Mouse (Mus musculus) CH12.LX (cell line): Measurements from ENCODE around the gene Dcun1d4. TPM values are rescaled to one million over a fixed set of nuclear protein-coding genes. Genes with fewer than 3 reads are reported as not detected.

Experiments
- DNase-seq: peaks from one replicate; pipeline ENCODE4 v3.0.0-alpha.2; 2013; ENCODE audit errors: extremely low read depth
- H3K27ac ChIP-seq: 2 replicates; pipeline ENCODE4 v1.5.1; 2012; ENCODE audit warnings: low read depth, mild to moderate bottlenecking, control low read depth, moderate library complexity; ENCODE audit not compliant: insufficient read depth
- H3K27me3 ChIP-seq: replicated peaks from 2 replicates; pipeline ENCODE3; 2012; ENCODE audit warnings: inconsistent platforms
- H3K36me3 ChIP-seq, 2 experiments: replicated peaks in 1 of 2; 2 replicates each; pipeline versions ENCODE3 to v1.6.1; 2012; ENCODE audit warnings: inconsistent platforms in 1 of 2, low read length in 1 of 2, mild to moderate bottlenecking in 1 of 2, mixed read lengths in 1 of 2, moderate library complexity in 1 of 2; ENCODE audit not compliant: control insufficient read depth in 1 of 2, insufficient read depth in 1 of 2
- H3K4me1 ChIP-seq, 2 experiments: 2 replicates each; pipeline ENCODE4 v1.6.1; 2012; ENCODE audit warnings: inconsistent platforms in 1 of 2, moderate library complexity in 1 of 2; ENCODE audit not compliant: insufficient read depth in 2 of 2, control insufficient read depth in 1 of 2
- H3K4me2 ChIP-seq: 2 replicates; pipeline ENCODE4 v1.6.1; 2012; ENCODE audit warnings: low read depth, mild to moderate bottlenecking, control low read depth; ENCODE audit not compliant: poor library complexity, insufficient read depth, severe bottlenecking
- H3K4me3 ChIP-seq, 3 experiments: fragments of 150-350 bp in 1 of 3; sonication (generic) in 1 of 3; replicated peaks in 1 of 3; 2 replicates each; pipeline versions ENCODE3 to v1.5.1; 2011 to 2012; ENCODE audit warnings: low read depth in 2 of 3, low read length in 2 of 3, mild to moderate bottlenecking in 2 of 3, moderate library complexity in 2 of 3, control low read depth in 1 of 3, improper control_type of control experiment in 1 of 3, inconsistent platforms in 1 of 3, mixed read lengths in 1 of 3; ENCODE audit not compliant: poor library complexity in 1 of 3
- H3K79me2 ChIP-seq: replicated peaks from 2 replicates; pipeline ENCODE4 v1.6.1; 2012; ENCODE audit warnings: mild to moderate bottlenecking, moderate library complexity; ENCODE audit not compliant: control insufficient read depth, poor library complexity, insufficient read depth, severe bottlenecking; ENCODE audit errors: extremely low read depth
- H3K9ac ChIP-seq: 2 replicates; pipeline ENCODE4 v1.6.1; 2012; ENCODE audit warnings: low read depth, mild to moderate bottlenecking, control low read depth, moderate library complexity; ENCODE audit not compliant: insufficient read depth
- H3K9me3 ChIP-seq: replicated peaks from 2 replicates; pipeline ENCODE3; 2012; ENCODE audit warnings: low read length, inconsistent platforms, mixed read lengths
- CHD2 ChIP-seq: IDR thresholded peaks from 2 replicates; pipeline ENCODE4 v1.6.1; 2011; ENCODE audit warnings: low read length, improper control_type of control experiment
- CTCF ChIP-seq, 2 experiments: IDR thresholded peaks in 1 of 2; conservative IDR thresholded peaks in 1 of 2; 2 replicates each; pipeline ENCODE4 v1.5.1; 2011 to 2012; ENCODE audit warnings: low read depth in 2 of 2, low read length in 2 of 2, improper control_type of control experiment in 1 of 2, inconsistent platforms in 1 of 2, mild to moderate bottlenecking in 1 of 2, moderate library complexity in 1 of 2
- E2F4 ChIP-seq: IDR thresholded peaks from 2 replicates; pipeline ENCODE4 v1.6.1; 2011; ENCODE audit warnings: low read depth, low read length, improper control_type of control experiment; ENCODE audit not compliant: insufficient replicate concordance
- KAT2A ChIP-seq: IDR thresholded peaks from 2 replicates; pipeline ENCODE4 v1.6.1; 2012; ENCODE audit warnings: low read length, improper control_type of control experiment, inconsistent platforms; ENCODE audit not compliant: insufficient replicate concordance
- MAX ChIP-seq: IDR thresholded peaks from 2 replicates; pipeline ENCODE4 v1.6.1; 2011; ENCODE audit warnings: low read length, improper control_type of control experiment
- NELFE ChIP-seq: IDR thresholded peaks from 2 replicates; pipeline ENCODE4 v1.6.1; 2011; ENCODE audit warnings: low read depth, low read length, improper control_type of control experiment
- NRF1 ChIP-seq: IDR thresholded peaks from 2 replicates; pipeline ENCODE4 v1.6.1; 2014; ENCODE audit warnings: low read depth, mild to moderate bottlenecking, inconsistent platforms, low read length, improper control_type of control experiment, moderate library complexity
- RAD21 ChIP-seq: IDR thresholded peaks from 2 replicates; pipeline ENCODE4 v1.6.1; 2011; ENCODE audit warnings: low read depth, mild to moderate bottlenecking, low read length, improper control_type of control experiment, moderate library complexity
- RCOR1 ChIP-seq: conservative IDR thresholded peaks from 2 replicates; pipeline ENCODE4 v1.6.1; 2012; ENCODE audit warnings: low read depth, mild to moderate bottlenecking, inconsistent platforms, low read length, improper control_type of control experiment
- SMC3 ChIP-seq: IDR thresholded peaks from 2 replicates; pipeline ENCODE4 v1.6.1; 2011; ENCODE audit warnings: low read depth, low read length, improper control_type of control experiment
- USF1 ChIP-seq: IDR thresholded peaks from 2 replicates; pipeline ENCODE4 v1.6.1; 2014; ENCODE audit warnings: low read depth, mild to moderate bottlenecking, inconsistent platforms, low read length, improper control_type of control experiment
- USF2 ChIP-seq: conservative IDR thresholded peaks from 2 replicates; pipeline ENCODE4 v1.6.1; 2011; ENCODE audit warnings: low read depth, low read length, improper control_type of control experiment
- ZC3H11A ChIP-seq: IDR thresholded peaks from 2 replicates; pipeline ENCODE4 v1.6.1; 2012; ENCODE audit warnings: low read depth, mild to moderate bottlenecking, inconsistent platforms, low read length, improper control_type of control experiment
- ZNF384 ChIP-seq: IDR thresholded peaks from 2 replicates; pipeline ENCODE4 v1.6.1; 2012; ENCODE audit warnings: low read depth, low read length, improper control_type of control experiment, inconsistent platforms
- dilution Hi-C: fragments of 300-500 bp; cut with MboI; formaldehyde crosslinking; loops from 2 replicates; pipeline ENCODE4 v1.14.3; 2020; ENCODE audit warnings: low sequenced_read_pairs; ENCODE audit not compliant: extremely low pct_unique_long_range_greater_than_20kb, extremely low pct_ligation_motif_present
- in situ Hi-C: fragments of 300-500 bp; cut with MboI; formaldehyde crosslinking; loops from 3 replicates; pipeline ENCODE4 v1.14.3; 2019; ENCODE audit warnings: low sequenced_read_pairs, low pct_ligation_motif_present, low pct_unique_long_range_greater_than_20kb, mixed read lengths
- polyA plus RNA-seq: library from polyadenylated mRNA; unstranded; fragments of >175 nt; gene quantifications from 2 replicates; pipeline ENCODE4 v1.2.1, GENCODE M21; 2012; ENCODE audit warnings: low read depth; ENCODE audit not compliant: insufficient read length
- total RNA-seq, 2 experiments: library from RNA; depleted of rRNA; stranded (reverse); fragments of 300-350 nt in 1 of 2; fragments of >200 nt in 1 of 2; gene quantifications; 2 replicates each; pipeline ENCODE4 v1.2.3; 2012 to 2014

The Dcun1d4 gene
- total RNA-seq (2012; rRNA removed) (1.4 and 1.5 TPM in 2 replicates), total RNA-seq (2014; rRNA removed) (1.7 and 2.2 TPM in 2 replicates), polyA plus RNA-seq (3.3 and 3.9 TPM in 2 replicates)

- Histone ChIP-seq H3K4me3 (no peak within 1 kb of the TSS), H3K9ac (no peak within 1 kb of the TSS), H3K4me1 (peaks cover 0 to 4% of the 10 kb centered on the region in 2 experiments; a peak in 1 of 4 replicates), H3K79me2 (no peaks in the 10 kb centered on the region), H3K36me3 (no peaks in the 10 kb centered on the region), H3K9me3 (no peaks in the 10 kb centered on the region), H3K4me2 (peak within 1 kb of the TSS; percentile 74), H3K27ac (no peak within 1 kb of the TSS), H3K27me3 (no peaks in the 10 kb centered on the region)
- in situ Hi-C loops (no loop called here), dilution Hi-C loops (no loop called here)
- no peak for DNase-seq
- peak; percentile 49 for TF ChIP-seq USF1
- no peak for TF ChIP-seq E2F4
- no peak for TF ChIP-seq MAX
- 0 out of 2 replicates have a peak, but pooled peaks have one; percentile 18 for TF ChIP-seq USF2
- TF ChIP-seq KAT2A: no peak
Observed at GRCm38 (mm10) chr5:73480700-73481099, at the start of gene Dcun1d4. Gene Dcun1d4 (plus strand): TSS chr5:73481000.

- no peak overlapping the region for H3K27ac ChIP-seq
- dilution Hi-C loops: no loop called here
- no peak for TF ChIP-seq ZNF384
- peak; percentile 28; the same call in 1 of the 2 replicates for TF ChIP-seq ZC3H11A
- no peak for TF ChIP-seq RCOR1
- TF ChIP-seq NELFE: no peak; the same call in 1 of the 2 replicates
- TF ChIP-seq CTCF (conservative IDR thresholded peaks at IDR 0.05 in 1 of 2, IDR thresholded peaks at IDR 0.05 in 1 of 2; ENCODE audit: low read depth in 2 of 2, low read length in 2 of 2): peak; percentile 20 to 93; a peak in 2 of 4 replicates
- TF ChIP-seq NRF1: no peak
- no peak for TF ChIP-seq CHD2
- TF ChIP-seq SMC3: peak; percentile 90
- peak; percentile 95 for TF ChIP-seq RAD21
- TF ChIP-seq, all 38 proteins: peak for 4
- in situ Hi-C loops: loop anchor here (5.0 to 10.0 kb wide), 2 partner anchors 103 to 206 kb away; no protein-coding TSS in a partner anchor
- H3K36me3 ChIP-seq: no peaks in the 10 kb centered on the region
- no peaks in the 10 kb centered on the region for H3K27me3 ChIP-seq
- 0 out of 4 replicates have a peak, but pooled peaks cover 0 to 3% of the 10 kb centered on the region in 2 experiments for H3K4me1 ChIP-seq
- DNase-seq: peak; percentile 52
- H3K4me3 ChIP-seq: no peak overlapping the region
- H3K4me2 ChIP-seq: no peak overlapping the region; the same call in 1 of the 2 replicates
- no peaks in the 10 kb centered on the region for H3K79me2 ChIP-seq
- H3K9ac ChIP-seq: no peak overlapping the region
- H3K9me3 ChIP-seq: no peaks in the 10 kb centered on the region
Observed at GRCm38 (mm10) chr5:73431581-73431980, 49.2 kb upstream of the Dcun1d4 start.
